Mouse (Mus musculus) E14TG2a.4 (cell line): ENCODE results near the gene Rasef.

Experiments
- CTCF ChIP-seq: conservative IDR thresholded peaks from 2 replicates; pipeline ENCODE4 v1.5.1; 2014; ENCODE audit warnings: low read length
- NANOG ChIP-seq: IDR thresholded peaks from 2 replicates; pipeline ENCODE4 v1.6.1; 2014; ENCODE audit warnings: borderline replicate concordance, low read length, mixed read lengths

DNA sequence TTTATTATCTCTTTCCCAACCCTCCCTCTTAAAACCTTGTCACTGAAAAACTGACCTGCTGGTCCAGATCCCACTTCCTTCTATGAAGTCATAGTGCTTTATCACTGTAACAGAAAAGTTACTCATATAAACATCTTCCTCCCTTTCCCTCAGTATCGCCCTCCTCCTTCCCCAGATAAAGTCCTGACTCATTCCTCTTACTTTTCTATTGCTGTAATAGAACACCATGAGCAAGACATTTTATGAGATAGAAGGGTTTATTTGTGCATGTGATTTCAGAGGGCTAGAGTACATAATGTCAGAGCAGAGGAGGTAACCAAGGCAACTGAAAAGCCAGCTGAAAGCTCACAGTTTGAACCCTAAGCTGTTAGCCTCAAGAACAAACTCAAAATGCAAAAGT lies 6.6 kb downstream of the Rasef start:
- TF ChIP-seq CTCF, result no peak
- no peak for TF ChIP-seq NANOG
